Mouse (Mus musculus): ENCODE results near the gene Zfp827. TPM values are rescaled to one million over a fixed set of nuclear protein-coding genes. Genes with fewer than 3 reads are reported as not detected.
A peak's percentile ranks its signal among the peaks of the same experiment; 100 is the strongest.

Gene Zfp827
- polyA plus RNA-seq (2015; fragmentation: Nextera tagmentation; extraction: Ambion mirVana), result 7.4 and 7.9 TPM in 2 replicates

- peak; percentile 42 for ATAC-seq (replicated peaks; ENCODE audit: low FRiP score)
- WGBS, result under 1% methylated on average over 31 of the region's 32 CpGs
These were observed at the start of gene Zfp827 for GRCm38 (mm10) chr8:79027977-79028487. Zfp827 (plus strand) TSS chr8:79028437.

DNA sequence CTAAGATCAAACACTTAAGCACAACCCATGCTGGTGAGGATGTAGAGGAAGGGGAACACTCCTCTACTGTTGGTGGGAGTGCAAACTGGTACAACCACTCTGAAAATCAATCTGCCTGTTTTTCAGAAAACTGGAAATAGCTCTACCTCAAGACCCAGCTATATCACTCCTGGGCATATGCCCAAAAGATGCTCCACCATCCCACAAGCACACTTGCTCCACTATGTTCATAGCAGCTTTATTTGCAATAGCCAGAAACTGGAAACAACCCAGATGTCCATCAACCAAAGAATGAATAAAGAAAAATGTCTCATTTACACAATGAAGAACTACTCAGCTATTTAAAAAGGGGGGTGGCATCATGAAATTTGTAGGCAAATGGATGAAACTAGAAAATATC, 23.9 kb upstream of the Zfp827 start:
- Histone ChIP-seq H3K4me2 (no peak overlapping the region), H3K4me1 (no peaks in the 10 kb centered on the region), H3K36me3 (no peaks in the 10 kb centered on the region), H3K27ac (no peak overlapping the region), H3K27me3 (no peaks in the 10 kb centered on the region), H3K9me3 (replicated peaks) (no peaks in the 10 kb centered on the region), H3K4me3 (replicated peaks) (no peak overlapping the region), H3K9ac (no peak overlapping the region)
- no peak for ATAC-seq (replicated peaks; ENCODE audit: low FRiP score)

More at GRCm38 (mm10) chr8:79027977-79028487, at the start of gene Zfp827:
- H3K27ac ChIP-seq, result peak within 1 kb of the TSS; percentile 100
- H3K36me3 ChIP-seq, result no peaks in the 10 kb centered on the region
- H3K9ac ChIP-seq, result peak within 1 kb of the TSS; percentile 95
- H3K27me3 ChIP-seq, result no peaks in the 10 kb centered on the region
- no peaks in the 10 kb centered on the region for H3K9me3 ChIP-seq (replicated peaks)
- H3K4me2 ChIP-seq, result peak within 1 kb of the TSS; percentile 80
- H3K4me3 ChIP-seq (replicated peaks), result peak within 1 kb of the TSS; percentile 89
- H3K4me1 ChIP-seq, result peaks cover 28% of the 10 kb centered on the region

GRCm38 (mm10) chr8:79015061-79015460, 13.2 kb upstream of the Zfp827 start:
- WGBS, result 83% methylated on average over 5 of the region's 5 CpGs
- ATAC-seq (replicated peaks; ENCODE audit: low FRiP score), result no peak

DNA sequence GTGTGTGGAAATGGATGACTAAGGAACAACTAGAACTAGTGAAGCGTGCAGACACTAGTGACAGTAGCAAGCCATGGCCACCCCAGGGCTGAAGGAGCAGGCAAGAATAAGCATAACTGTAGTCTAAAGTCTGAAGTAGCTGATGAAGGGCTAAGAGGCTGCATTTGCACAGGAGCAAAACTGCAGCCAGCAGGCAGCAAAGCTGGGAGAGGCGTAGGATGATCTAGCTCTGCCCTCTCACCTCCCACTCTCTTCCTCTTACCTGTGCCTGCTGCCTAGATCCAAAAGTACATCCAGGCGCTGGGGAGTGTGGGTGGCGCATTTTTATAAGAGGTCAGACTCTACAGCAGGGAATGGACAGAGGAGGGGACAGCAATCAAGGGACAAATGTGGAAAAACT, 12.2 kb upstream of the Zfp827 start:
- H3K9ac ChIP-seq, result no peak overlapping the region
- H3K4me2 ChIP-seq, result no peak overlapping the region
- H3K4me1 ChIP-seq, result no peaks in the 10 kb centered on the region
- no peak overlapping the region for H3K27ac ChIP-seq
- no peak for ATAC-seq (replicated peaks; ENCODE audit: low FRiP score)
- H3K4me3 ChIP-seq (replicated peaks), result no peak overlapping the region
- no peaks in the 10 kb centered on the region for H3K27me3 ChIP-seq
- H3K9me3 ChIP-seq (replicated peaks), result no peaks in the 10 kb centered on the region
- H3K36me3 ChIP-seq, result no peaks in the 10 kb centered on the region
- 78% methylated on average over 4 of the region's 4 CpGs for WGBS

More at GRCm38 (mm10) chr8:79015061-79015460, 13.2 kb upstream of the Zfp827 start:
- Histone ChIP-seq H3K9ac (no peak overlapping the region), H3K4me2 (no peak overlapping the region), H3K36me3 (no peaks in the 10 kb centered on the region), H3K4me1 (no peaks in the 10 kb centered on the region), H3K27ac (no peak overlapping the region), H3K9me3 (replicated peaks) (no peaks in the 10 kb centered on the region), H3K27me3 (no peaks in the 10 kb centered on the region), H3K4me3 (replicated peaks) (no peak overlapping the region)

- Histone ChIP-seq H3K36me3 (no peaks in the 10 kb centered on the region), H3K4me2 (no peak overlapping the region), H3K4me3 (replicated peaks) (no peak overlapping the region), H3K27me3 (no peaks in the 10 kb centered on the region), H3K9me3 (replicated peaks) (no peaks in the 10 kb centered on the region), H3K4me1 (no peaks in the 10 kb centered on the region), H3K9ac (no peak overlapping the region), H3K27ac (no peak overlapping the region)
- 71% methylated on average over 6 of the region's 6 CpGs for WGBS
- no peak for ATAC-seq (replicated peaks; ENCODE audit: low FRiP score)
These were observed 11.7 kb upstream of the Zfp827 start for GRCm38 (mm10) chr8:79016583-79016982.

DNA sequence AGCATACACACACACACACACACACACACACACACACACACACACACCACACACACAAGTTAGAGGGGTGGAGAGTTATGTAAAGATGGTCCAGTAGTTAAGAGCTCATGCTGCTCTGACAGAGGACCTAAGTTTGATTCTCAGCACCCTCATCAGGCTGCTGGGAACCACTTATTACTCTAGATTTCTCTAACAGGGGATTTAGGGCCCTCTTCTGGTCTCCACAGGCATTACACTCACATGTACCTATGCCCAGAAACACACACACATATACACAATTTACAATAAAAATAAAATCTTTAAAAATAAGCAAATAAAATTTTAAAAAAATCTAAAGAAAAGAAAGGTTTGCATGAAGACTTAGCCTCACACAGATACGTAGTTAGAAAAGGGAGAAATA, 4.3 kb upstream of the Zfp827 start:
- H3K27me3 ChIP-seq, result no peaks in the 10 kb centered on the region
- H3K36me3 ChIP-seq, result no peaks in the 10 kb centered on the region
- no peak overlapping the region for H3K4me2 ChIP-seq
- H3K4me3 ChIP-seq (replicated peaks), result no peak overlapping the region
- H3K4me1 ChIP-seq, result peaks cover 6% of the 10 kb centered on the region
- no peak for ATAC-seq (replicated peaks; ENCODE audit: low FRiP score)
- no peak overlapping the region for H3K27ac ChIP-seq
- H3K9me3 ChIP-seq (replicated peaks), result no peaks in the 10 kb centered on the region
- no peak overlapping the region for H3K9ac ChIP-seq
- WGBS, result 98% methylated on average over 1 of the region's 1 CpGs

DNA sequence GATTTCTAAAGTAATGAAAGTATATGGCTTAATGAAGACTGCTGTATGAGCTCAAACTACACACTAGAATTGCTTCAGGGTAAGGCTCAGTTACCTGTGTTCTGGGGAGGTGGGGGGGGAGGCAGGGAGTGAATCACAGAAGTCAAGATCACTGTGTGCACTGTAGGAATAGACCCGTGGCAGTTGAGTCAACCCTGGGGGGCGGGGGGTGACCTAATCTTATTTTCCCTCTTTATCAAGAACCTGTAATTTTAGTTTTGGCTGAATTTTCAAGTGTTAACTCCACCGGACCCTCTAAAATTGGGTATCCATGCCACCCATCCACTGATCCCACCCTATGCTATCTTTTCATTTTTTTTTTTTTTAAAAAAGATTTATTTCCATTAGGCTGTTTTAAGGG, 918 bp upstream of the Zfp827 start:
- peak overlapping the region; percentile 80 for H3K4me2 ChIP-seq
- WGBS, result 30% methylated on average over 3 of the region's 3 CpGs
- peak overlapping the region; percentile 89 for H3K4me3 ChIP-seq (replicated peaks)
- peaks cover 21% of the 10 kb centered on the region for H3K4me1 ChIP-seq
- H3K36me3 ChIP-seq, result no peaks in the 10 kb centered on the region
- H3K27me3 ChIP-seq, result no peaks in the 10 kb centered on the region
- no peak overlapping the region for H3K27ac ChIP-seq
- H3K9me3 ChIP-seq (replicated peaks), result no peaks in the 10 kb centered on the region
- ATAC-seq (replicated peaks; ENCODE audit: low FRiP score), result no peak
- no peak overlapping the region; the same call in 1 of the 2 replicates for H3K9ac ChIP-seq

GRCm38 (mm10) chr8:79028541-79029395, 531 bp downstream of the Zfp827 start:
- Histone ChIP-seq H3K9me3 (replicated peaks) (no peaks in the 10 kb centered on the region), H3K9ac (peak overlapping the region; percentile 95), H3K4me3 (replicated peaks) (peak overlapping the region; percentile 89), H3K4me1 (peaks cover 35% of the 10 kb centered on the region), H3K36me3 (no peaks in the 10 kb centered on the region), H3K27ac (peak overlapping the region; percentile 100), H3K27me3 (no peaks in the 10 kb centered on the region), H3K4me2 (peak overlapping the region; percentile 80)
- 0% methylated on average over 50 of the region's 56 CpGs for WGBS
- ATAC-seq (replicated peaks; ENCODE audit: low FRiP score), result peak; percentile 30

GRCm38 (mm10) chr8:79029396-79030325, 1.4 kb downstream of the Zfp827 start:
- H3K9ac ChIP-seq, result peak overlapping the region; percentile 95
- ATAC-seq (replicated peaks; ENCODE audit: low FRiP score), result peak; percentile 85
- H3K4me1 ChIP-seq, result peaks cover 39% of the 10 kb centered on the region
- no peaks in the 10 kb centered on the region for H3K27me3 ChIP-seq
- under 1% methylated on average over 73 of the region's 99 CpGs for WGBS
- H3K4me2 ChIP-seq, result peak overlapping the region; percentile 80
- no peaks in the 10 kb centered on the region for H3K9me3 ChIP-seq (replicated peaks)
- H3K27ac ChIP-seq, result peak overlapping the region; percentile 100
- H3K36me3 ChIP-seq, result no peaks in the 10 kb centered on the region
- peak overlapping the region; percentile 89 for H3K4me3 ChIP-seq (replicated peaks)

DNA sequence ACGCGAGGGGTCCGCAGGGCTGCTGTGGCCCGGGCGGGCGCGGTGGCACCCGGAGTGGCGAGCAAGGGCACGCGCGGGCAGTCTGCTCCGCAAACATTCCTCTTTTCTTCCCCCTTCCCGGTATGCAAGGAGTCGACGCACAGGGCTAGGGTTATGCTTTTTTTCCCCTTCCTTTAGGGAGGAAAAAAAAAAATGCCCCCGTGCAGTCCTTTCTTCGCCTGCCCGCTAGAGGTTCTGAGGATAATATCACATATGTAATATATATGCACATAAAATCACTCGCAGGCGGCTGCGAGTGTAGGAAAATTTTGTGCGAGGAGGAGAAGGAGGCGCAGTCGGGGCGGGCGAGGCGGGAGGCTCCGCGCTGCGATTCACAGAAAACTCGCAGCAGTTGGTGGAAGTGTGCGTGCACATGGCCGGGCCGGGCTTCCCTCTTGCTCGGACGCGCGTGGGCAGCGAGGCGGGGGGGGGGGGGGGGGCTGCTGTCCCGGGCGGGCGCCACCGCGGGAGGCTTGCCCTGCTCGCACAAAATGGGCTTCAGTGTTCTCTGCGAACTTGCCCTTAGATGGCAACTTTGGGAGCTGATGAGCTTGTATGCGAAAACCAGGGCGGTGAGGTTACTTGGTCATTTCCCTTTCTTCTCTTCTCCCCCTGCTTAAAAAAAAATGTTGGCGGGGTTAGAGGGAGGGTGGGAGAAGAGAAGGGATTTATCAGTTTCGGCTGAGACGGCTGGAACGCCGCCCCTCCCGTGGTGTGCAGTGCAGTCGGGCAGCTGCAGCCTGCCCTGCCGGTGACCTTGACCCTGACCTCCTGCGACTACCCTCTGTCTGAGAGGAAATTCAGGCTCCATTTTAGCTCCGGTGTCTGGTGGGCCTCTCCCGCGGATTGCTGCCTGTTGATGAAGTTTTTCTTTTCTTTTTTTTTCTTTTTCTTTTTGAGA, 2.4 kb downstream of the Zfp827 start:
- H3K9me3 ChIP-seq (replicated peaks), result no peaks in the 10 kb centered on the region
- peak overlapping the region; percentile 100 for H3K27ac ChIP-seq
- peak overlapping the region; percentile 89 for H3K4me3 ChIP-seq (replicated peaks)
- H3K9ac ChIP-seq, result peak overlapping the region; percentile 95
- H3K36me3 ChIP-seq, result no peaks in the 10 kb centered on the region
- no peaks in the 10 kb centered on the region for H3K27me3 ChIP-seq
- peaks cover 39% of the 10 kb centered on the region for H3K4me1 ChIP-seq
- ATAC-seq (replicated peaks; ENCODE audit: low FRiP score), result peak; percentile 31
- peak overlapping the region; percentile 80 for H3K4me2 ChIP-seq
- WGBS, result 0% methylated on average over 57 of the region's 62 CpGs

- no peak overlapping the region for H3K9ac ChIP-seq
- H3K36me3 ChIP-seq, result peaks cover 10% of the 10 kb centered on the region; the same call in 1 of the 2 replicates
- 77% methylated on average over 7 of the region's 7 CpGs for whole genome bisulfite sequencing
- no peaks in the 10 kb centered on the region for H3K27me3 ChIP-seq
- H3K4me3 ChIP-seq (replicated peaks), result no peak overlapping the region
- H3K4me1 ChIP-seq, result peaks cover 16% of the 10 kb centered on the region
- H3K9me3 ChIP-seq (replicated peaks), result no peaks in the 10 kb centered on the region
- ATAC-seq (replicated peaks; ENCODE audit: low FRiP score), result no peak
- no peak overlapping the region for H3K4me2 ChIP-seq
- no peak overlapping the region for H3K27ac ChIP-seq
These were observed 9.3 kb downstream of the Zfp827 start for GRCm38 (mm10) chr8:79037532-79037931.
